Comparison of ENCODE assay signal across 8 mouse cellular contexts in genomic region chr13:49381230-49381629, GRCm38 (mm10). TPM values are rescaled to one million over a fixed set of nuclear protein-coding genes. Genes with fewer than 3 reads are reported as not detected.
DNase-seq lines count a peak whose midpoint lies in the region; ATAC-seq lines count a peak whose summit lies in the region.

No protein-coding gene starts in this region.

- H3K27me3 ChIP-seq in embryonic facial prominence, embryonic 10.5 days (replicated peaks; ENCODE audit: low read depth, poor library complexity, severe bottlenecking), result no peaks in the 10 kb centered on the region
- H3K27me3 ChIP-seq in limb, embryonic 15.5 days, result no peaks in the 10 kb centered on the region

- 22% methylated on average over 3 of the region's 3 CpGs for WGBS in embryonic facial prominence, embryonic 10.5 days
- WGBS in limb, embryonic 15.5 days, result 24% methylated on average over 3 of the region's 3 CpGs

- no peak overlapping the region for H3K9ac ChIP-seq in limb, embryonic 15.5 days

- no peak overlapping the region for H3K4me3 ChIP-seq in embryonic facial prominence, embryonic 10.5 days
- H3K4me3 ChIP-seq in limb, embryonic 15.5 days, result no peak overlapping the region

- no peak overlapping the region for H3K4me2 ChIP-seq in limb, embryonic 15.5 days

- DNase-seq in 3134 (ENCODE audit: extremely low read depth, insufficient read length, low spot score), result peak; percentile 61
- DNase-seq in adrenal gland, postnatal 14 days, result peak; percentile 93
- DNase-seq in embryonic facial prominence, embryonic 10.5 days (ENCODE audit: low spot score), result peak; percentile 78
- DNase-seq in heart, adult 8-10 months (ENCODE audit: low spot score), result peak; percentile 92
- peak; percentile 87 for DNase-seq in kidney, adult 9 months
- DNase-seq in monocyte, adult 2 months (ENCODE audit: low read depth in 1 of 2, low spot score in 2 of 2), result peak; percentile 37 to 66
- peak; percentile 64 to 83 for DNase-seq in spleen, postnatal 14 days (ENCODE audit: low spot score in 2 of 2)

- peaks cover 100% of the 10 kb centered on the region for H3K36me3 ChIP-seq in embryonic facial prominence, embryonic 10.5 days (replicated peaks)
- H3K36me3 ChIP-seq in limb, embryonic 15.5 days, result peaks cover 98% of the 10 kb centered on the region

- H3K4me1 ChIP-seq in embryonic facial prominence, embryonic 10.5 days, result peaks cover 4% of the 10 kb centered on the region; the same call in 1 of the 2 replicates
- H3K4me1 ChIP-seq in limb, embryonic 15.5 days, result 0 out of 2 replicates have a peak, but pooled peaks cover 2% of the 10 kb centered on the region

- ATAC-seq in limb, embryonic 15.5 days (ENCODE audit: insufficient number of reproducible peaks, low FRiP score, low TSS enrichment, low read depth), result no peak

- no peaks in the 10 kb centered on the region for H3K9me3 ChIP-seq in embryonic facial prominence, embryonic 10.5 days
- no peaks in the 10 kb centered on the region for H3K9me3 ChIP-seq in limb, embryonic 15.5 days

- H3K27ac ChIP-seq in embryonic facial prominence, embryonic 10.5 days (replicated peaks), result no peak overlapping the region
- 0 out of 2 replicates have a peak overlapping the region, but pooled peaks have one; percentile 1 for H3K27ac ChIP-seq in limb, embryonic 15.5 days

RNA-seq across cellular contexts. Expression of gene Ippk, which starts 39.8 kb away (rescaled TPM):
- 21.8 and 27.5 TPM in 2 replicates for total RNA-seq in adrenal gland, postnatal 14 days (2021)
- 18.3 and 20.4 TPM in 2 replicates for polyA plus RNA-seq in embryonic facial prominence, embryonic 10.5 days (2016; fragmentation: Nextera tagmentation; extraction: Ambion mirVana)
- total RNA-seq in heart, adult 8-10 months (2022), result 1 to 10 TPM; 5.5 to 7.5 (median 7.1) TPM
- polyA plus RNA-seq in limb, embryonic 15.5 days (2015; fragmentation: Nextera tagmentation; extraction: Ambion mirVana), result 14.2 and 14.7 TPM in 2 replicates

RNA-seq across cellular contexts. Expression of gene Bicd2, which starts 39.8 kb away (rescaled TPM):
- total RNA-seq in adrenal gland, postnatal 14 days (2021), result 38.2 TPM in 2 replicates
- 32.6 and 33.3 TPM in 2 replicates for polyA plus RNA-seq in embryonic facial prominence, embryonic 10.5 days (2016; fragmentation: Nextera tagmentation; extraction: Ambion mirVana)
- 10 to 100 TPM; 67.9 to 79.2 (median 73.3) TPM for total RNA-seq in heart, adult 8-10 months (2022)
- 41.1 and 42.0 TPM in 2 replicates for polyA plus RNA-seq in limb, embryonic 15.5 days (2015; fragmentation: Nextera tagmentation; extraction: Ambion mirVana)
